Mouse (Mus musculus) adrenal gland, postnatal 14 days (tissue): ENCODE results near the gene Capza3. TPM values are rescaled to one million over a fixed set of nuclear protein-coding genes. Genes with fewer than 3 reads are reported as not detected.

Experiments used
- DNase-seq: peaks from one replicate; pipeline ENCODE4 v3.0.0; 2021; ENCODE audit warnings: mixed read lengths
- long read RNA-seq, 2 experiments: library from polyadenylated mRNA; stranded (forward); transcript quantifications; one replicate each; pipeline ENCODE4 v2.0.0; 2021
- total RNA-seq: library from RNA; stranded (reverse); gene quantifications from 2 replicates; pipeline ENCODE4 v1.2.3, GENCODE M21; 2021

Gene Capza3
- not detected in 2 replicates for total RNA-seq
- long read RNA-seq, experiment 1, result 0 reads
- long read RNA-seq, experiment 2, result 0 reads

DNA sequence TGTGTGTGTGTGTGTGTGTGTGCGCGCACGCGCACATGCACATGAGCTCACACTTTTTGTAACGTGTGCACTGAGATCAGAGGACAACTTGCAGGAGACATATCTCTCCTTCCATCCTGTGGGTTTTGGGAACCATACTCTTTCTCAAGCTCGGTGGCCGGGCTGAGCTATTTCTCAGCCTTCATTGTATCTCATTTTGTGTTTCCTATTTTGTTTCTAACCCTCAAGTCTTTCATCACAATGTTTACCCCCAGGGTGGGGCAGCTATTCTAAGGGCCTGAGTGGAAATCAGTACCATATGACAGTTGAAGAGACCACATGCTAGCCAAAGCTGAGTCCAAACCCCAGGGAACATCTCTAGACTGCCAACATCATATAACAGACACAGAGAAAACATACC is at the start of gene Capza3:
Gene Capza3, plus strand, starts transcription at position 301 of the 400 bp plus-strand sequence.
- DNase-seq, result no peak

DNA sequence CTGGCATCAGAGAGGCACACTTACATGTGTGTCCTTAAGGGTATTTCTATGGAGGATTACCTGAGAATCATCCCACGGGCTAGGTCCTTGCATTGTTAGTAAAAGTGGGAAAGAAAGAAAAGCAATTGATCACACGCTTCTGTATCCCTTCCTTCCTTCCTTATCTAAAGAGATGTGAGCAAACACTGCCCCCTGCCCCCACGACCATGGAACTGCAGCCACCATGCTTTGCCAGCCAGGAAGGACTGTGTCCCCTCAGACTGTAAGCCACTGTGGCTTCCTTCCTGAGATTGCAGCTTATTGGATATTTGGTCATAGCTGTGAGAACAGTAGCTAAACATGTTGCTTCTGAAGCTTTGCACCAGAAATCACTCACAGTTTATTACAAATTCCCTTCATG is 35.9 kb upstream of the Capza3 start:
- no peak for DNase-seq

DNA sequence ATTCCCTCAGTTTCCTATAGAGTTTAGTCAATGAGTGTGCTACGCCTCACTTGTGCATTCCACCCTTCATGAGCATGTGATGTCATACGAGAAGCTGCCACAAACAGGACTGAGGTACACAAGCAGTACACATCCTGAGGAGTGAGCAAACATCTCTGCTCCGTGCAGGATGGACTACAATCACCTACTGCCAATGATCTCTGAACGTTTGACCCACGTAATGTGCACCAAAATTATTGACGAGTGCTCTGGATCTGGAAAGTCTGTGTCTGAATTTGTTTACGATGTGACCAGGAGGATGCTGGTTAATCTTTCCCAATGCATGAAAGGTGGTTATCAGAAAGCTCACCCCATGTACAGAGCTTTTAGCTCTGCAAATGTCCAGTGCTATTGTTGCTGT is 16.6 kb upstream of the Capza3 start:
- DNase-seq, result no peak

DNA sequence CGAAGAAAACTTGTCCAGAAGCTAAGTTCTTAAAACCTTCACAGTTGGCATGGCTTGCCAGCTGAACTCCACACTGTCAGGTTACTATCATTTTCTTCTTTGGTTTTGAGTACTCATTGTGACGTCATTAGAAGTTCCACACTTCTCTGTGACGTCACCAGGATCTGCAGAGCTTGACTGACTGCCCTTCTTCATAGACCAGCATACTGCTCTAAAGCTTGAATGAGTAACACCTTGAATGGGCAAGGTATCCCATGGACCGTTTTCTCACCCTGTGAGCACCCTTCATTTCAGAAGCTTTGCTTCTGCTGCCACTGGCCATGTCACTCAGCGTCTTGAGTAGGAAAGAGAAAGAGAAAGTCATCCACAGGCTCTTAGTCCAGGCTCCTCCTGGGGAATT is 305 bp downstream of the Capza3 start, which contains the start of gene Plcz1:
Gene Plcz1, minus strand, starts transcription at position 101 of the 400 bp plus-strand sequence.
- DNase-seq, result no peak

DNA sequence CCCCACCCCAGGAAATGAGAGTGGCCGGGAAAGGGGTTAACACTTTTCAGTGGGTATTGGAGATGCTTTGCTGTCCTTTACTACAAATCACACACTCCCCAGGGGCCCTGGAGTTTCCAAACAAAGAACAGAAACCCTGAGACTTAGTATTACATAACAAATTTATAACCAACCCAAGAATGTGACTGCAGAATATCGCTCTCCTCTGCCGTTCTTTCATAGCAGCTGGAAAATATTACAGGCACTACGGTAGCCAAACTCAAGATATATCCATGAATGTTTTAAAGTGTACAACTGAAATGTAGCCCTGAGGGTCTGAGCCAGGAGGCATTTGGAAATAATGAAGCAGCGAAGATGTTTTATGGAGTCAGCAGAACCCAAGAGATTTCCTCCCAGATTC is 10.4 kb downstream of the Capza3 start:
- peak; percentile 17 for DNase-seq

DNA sequence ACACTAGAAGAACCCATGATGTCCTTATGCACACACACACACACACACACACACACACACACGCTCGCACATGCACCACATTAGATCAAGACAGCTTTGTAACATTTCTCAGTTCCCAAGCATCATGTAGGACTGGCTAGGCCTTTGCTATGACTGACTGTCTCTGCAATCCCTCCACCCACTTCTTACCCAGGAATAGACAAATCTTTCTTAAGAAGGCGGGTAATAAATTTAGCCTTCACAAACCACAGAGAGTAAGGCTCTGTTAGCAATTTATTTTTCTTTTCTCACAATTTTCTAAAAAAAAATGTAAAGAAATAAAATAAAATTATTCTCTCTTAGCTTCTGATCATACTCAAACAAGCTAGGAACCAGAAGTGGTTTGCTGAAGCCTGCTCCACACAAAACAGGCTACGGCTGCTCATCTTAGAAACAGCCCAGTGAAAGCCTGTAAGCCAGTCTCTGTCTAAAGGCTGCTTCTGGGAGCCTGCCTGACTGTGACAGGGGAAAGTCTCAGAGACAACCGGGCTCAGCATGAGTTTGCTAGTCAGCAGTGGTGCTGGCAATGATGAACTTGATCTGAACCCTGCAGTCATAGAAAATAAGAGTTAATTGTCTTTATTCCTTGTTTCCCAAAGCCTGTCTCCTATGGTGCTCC is 13.3 kb downstream of the Capza3 start:
- no peak for DNase-seq

DNA sequence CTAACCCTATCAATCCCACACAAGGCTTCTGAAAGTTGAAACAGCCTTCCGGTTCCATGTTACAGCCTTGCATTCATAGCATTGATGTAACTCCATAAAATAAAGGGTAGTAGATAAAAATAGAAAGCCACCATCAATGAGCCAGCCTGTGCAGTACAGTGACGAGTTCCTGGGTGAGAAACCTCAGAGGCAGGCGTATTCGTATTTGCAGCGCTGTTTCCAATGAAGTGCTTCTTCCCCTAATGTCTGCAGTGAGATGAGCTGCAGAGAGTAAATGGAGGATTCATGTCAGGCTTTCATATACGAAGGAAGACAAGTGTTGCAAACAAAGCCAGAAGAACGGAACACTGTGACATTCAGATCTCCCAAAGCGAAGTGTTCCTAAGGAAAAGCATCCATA is 28.1 kb downstream of the Capza3 start:
- no peak for DNase-seq

DNA sequence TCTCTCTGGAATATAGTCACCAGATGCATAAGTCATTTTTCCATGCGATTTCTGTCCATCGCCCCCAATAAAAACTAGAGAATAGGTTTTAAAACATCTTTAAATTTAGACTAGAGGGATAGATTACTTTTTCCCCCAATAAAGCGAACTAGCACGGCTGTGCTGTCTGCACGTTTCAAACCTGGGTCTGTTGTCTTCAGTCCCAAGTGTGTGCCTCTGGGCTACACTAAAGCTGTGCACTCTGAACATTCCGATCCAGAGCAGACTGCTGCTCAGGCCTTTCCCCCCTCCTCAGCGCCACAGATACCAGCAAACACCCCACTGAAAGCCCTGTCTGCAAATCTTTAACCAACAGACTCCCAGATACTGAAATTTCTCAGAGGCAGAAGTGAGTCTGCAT is 39.9 kb downstream of the Capza3 start:
- no peak for DNase-seq

DNA sequence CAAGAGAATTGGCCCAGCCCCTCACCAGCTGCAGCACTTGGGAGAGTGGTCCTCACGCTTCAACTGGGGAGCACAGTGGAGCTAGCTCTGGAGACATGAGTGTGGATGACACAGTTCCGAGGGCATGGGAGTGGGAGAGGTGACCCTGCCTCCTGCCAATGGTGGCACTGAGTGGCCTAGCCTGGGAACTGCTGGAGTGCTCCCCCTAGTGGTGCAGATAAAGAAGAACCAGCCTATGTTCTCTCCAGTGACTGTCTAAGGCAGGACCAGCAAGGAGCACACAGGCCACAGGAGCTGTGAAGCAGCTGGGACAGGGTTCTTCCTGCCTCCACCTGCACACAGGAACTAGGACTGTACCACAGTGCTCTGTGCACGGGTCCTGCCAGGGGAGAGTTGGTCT is 40.7 kb downstream of the Capza3 start:
- DNase-seq, result peak; percentile 17

DNA sequence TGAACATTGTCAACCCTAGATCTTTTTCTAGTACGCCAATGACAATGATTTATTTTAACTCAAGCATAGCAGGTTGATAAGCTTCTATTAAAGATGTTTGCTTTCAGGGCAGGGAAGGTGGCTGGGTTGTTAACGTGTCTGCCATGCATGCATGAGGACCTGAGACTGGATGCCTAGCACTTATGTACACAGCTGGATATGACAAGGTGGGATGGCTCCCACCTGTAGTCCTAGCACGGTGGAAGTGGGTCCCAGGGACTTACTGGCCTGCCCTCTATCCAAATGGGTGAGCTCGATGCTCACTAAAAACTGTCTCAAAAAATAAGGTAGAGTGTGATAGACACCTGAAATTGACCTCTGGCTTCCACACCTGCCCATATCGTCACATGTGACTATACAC is 48.8 kb downstream of the Capza3 start:
- no peak for DNase-seq

Other genes with a start within 250 kb of the Capza3 start
- gene Plcz1, start 205 bp downstream of the Capza3 start, total RNA-seq, result not detected in 2 replicates